Mouse (Mus musculus) stomach, postnatal 0 days (tissue): ENCODE measurements at regions not wholly inside any gene's neighbourhood (a gene's known extent, or its start where the extent isn't known, plus 50 kb on each side); places are given as distances from the start of the nearest gene placed in this dataset.

Source experiments
- ATAC-seq: fragments of 200-750 bp; cut with Nextera tagmentation; 2 replicates; pipeline ENCODE4 v1.8.0; 2017; ENCODE audit not compliant: low FRiP score, low TSS enrichment
- DNase-seq: peaks from one replicate; pipeline ENCODE4 v3.0.0-alpha.2; 2016; ENCODE audit warnings: low spot score
- H3K27ac ChIP-seq: fragments of 300-500 bp; sonication (generic); replicated peaks from 2 replicates; pipeline ENCODE4 v1.5.1; 2014; ENCODE audit warnings: mild to moderate bottlenecking, control low read depth
- H3K27me3 ChIP-seq: fragments of 300-500 bp; sonication (generic); 2 replicates; pipeline ENCODE4 v1.6.1; 2014; ENCODE audit warnings: low read length; ENCODE audit not compliant: control insufficient read depth, insufficient read depth
- H3K36me3 ChIP-seq: fragments of 300-500 bp; sonication (generic); 2 replicates; pipeline ENCODE4 v1.6.1; 2014; ENCODE audit warnings: low read length, mixed read lengths; ENCODE audit not compliant: control insufficient read depth, insufficient read depth
- H3K4me1 ChIP-seq: fragments of 300-500 bp; sonication (generic); replicated peaks from 2 replicates; pipeline ENCODE4 v1.6.1; 2014; ENCODE audit warnings: antibody characterized with exemption; ENCODE audit not compliant: control insufficient read depth, insufficient read depth
- H3K4me2 ChIP-seq: fragments of 300-500 bp; sonication (generic); replicated peaks from 2 replicates; pipeline ENCODE4 v1.6.1; 2014; ENCODE audit warnings: low read depth, mild to moderate bottlenecking, control low read depth, moderate library complexity
- H3K4me3 ChIP-seq: fragments of 300-500 bp; sonication (generic); 2 replicates; pipeline ENCODE4 v1.5.1; 2014; ENCODE audit warnings: low read depth, low read length, control low read depth
- H3K9ac ChIP-seq: fragments of 300-500 bp; sonication (generic); 2 replicates; pipeline ENCODE4 v1.6.1; 2014; ENCODE audit warnings: mild to moderate bottlenecking, low read length, control low read depth, mixed read lengths
- H3K9me3 ChIP-seq: fragments of 300-500 bp; sonication (generic); 2 replicates; pipeline ENCODE4 v1.6.1; 2016; ENCODE audit warnings: low read length; ENCODE audit not compliant: control insufficient read depth
- CTCF ChIP-seq: IDR thresholded peaks from 2 replicates; pipeline ENCODE4 v1.5.1; 2016; ENCODE audit warnings: antibody characterized with exemption, low read depth, mild to moderate bottlenecking, moderate library complexity
- EP300 ChIP-seq: optimal IDR thresholded peaks from 2 replicates; pipeline ENCODE3; 2016; ENCODE audit warnings: antibody characterized with exemption
- WGBS: fragments of 180-500 bp; shearing (Covaris S2); extraction: QIAGEN DNeasy Blood & Tissue Kit; methylation state at CpG from one replicate; pipeline ENCODE4 v1.1.7; 2014; 5-methylcytosine and 5-hydroxymethylcytosine counted together

DNA sequence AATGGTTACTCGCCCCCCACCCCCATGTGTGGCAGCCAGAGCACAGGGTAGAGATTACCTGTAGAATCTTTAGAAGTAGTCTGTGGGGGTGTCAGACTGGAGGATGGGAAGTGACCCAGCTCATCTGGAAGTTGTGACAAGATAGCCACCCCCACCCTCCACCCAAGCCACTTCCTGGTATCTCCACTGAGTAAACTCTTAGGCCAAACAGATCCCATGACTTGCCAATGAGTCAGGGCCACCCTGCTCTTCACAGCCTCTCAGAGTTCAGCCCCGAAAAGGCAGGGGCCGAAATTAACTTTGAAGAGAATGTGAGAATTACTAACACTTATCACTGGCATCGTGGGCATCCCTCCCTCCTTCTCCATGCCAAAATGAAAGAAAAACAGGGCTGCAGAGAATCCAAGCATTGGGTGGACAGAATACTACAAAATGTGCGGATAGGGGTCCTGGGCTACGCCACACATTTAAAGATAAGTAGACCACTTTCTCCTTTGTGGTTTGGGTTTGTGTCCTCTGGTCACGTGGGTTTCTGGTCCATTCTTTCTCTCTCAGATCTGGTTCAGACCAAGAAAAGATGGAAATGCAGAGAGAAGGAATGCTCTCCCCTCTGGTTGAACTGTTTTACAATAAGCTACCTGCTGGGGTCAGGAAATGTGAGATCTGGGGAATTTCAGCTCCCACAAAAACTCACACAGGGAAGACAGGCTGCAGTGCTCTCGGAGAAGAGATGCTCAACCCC is 250.6 kb downstream of the Sox9 start:
- ATAC-seq (no peak), DNase-seq (no peak)
- TF ChIP-seq EP300 (no peak), CTCF (no peak)
- Histone ChIP-seq H3K9ac (no peak overlapping the region), H3K27ac (no peak overlapping the region), H3K36me3 (no peaks in the 10 kb centered on the region), H3K4me2 (no peak overlapping the region), H3K4me1 (no peaks in the 10 kb centered on the region), H3K9me3 (no peaks in the 10 kb centered on the region), H3K4me3 (no peak overlapping the region), H3K27me3 (no peaks in the 10 kb centered on the region)
- WGBS, result 80% methylated on average over 8 of the region's 8 CpGs

DNA sequence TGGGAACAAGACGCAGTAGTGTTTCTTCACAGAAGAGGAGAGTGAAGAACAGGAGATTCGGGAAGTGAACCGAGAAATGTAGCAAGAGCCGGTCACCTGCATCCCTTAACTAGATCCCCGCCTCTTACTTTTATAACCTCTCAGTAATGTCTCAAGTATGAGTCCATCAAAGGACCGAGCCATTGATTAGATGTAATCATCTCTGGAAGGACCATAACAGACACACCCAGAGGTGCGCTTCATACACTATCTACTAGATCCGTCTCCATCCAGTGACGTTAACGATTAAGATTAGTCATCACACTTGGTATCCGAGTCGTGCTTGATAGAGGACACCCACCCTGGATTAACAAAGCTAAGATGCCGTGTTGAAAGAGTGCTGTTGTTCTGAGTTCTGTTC is 252.9 kb downstream of the Sox9 start:
- Histone ChIP-seq H3K27ac (no peak overlapping the region), H3K27me3 (no peaks in the 10 kb centered on the region), H3K4me1 (no peaks in the 10 kb centered on the region), H3K9me3 (no peaks in the 10 kb centered on the region), H3K4me3 (no peak overlapping the region), H3K36me3 (no peaks in the 10 kb centered on the region), H3K4me2 (no peak overlapping the region), H3K9ac (no peak overlapping the region)
- WGBS, result 85% methylated on average over 13 of the region's 13 CpGs
- ATAC-seq (no peak), DNase-seq (no peak)
- TF ChIP-seq EP300, result no peak
- TF ChIP-seq CTCF, result no peak

DNA sequence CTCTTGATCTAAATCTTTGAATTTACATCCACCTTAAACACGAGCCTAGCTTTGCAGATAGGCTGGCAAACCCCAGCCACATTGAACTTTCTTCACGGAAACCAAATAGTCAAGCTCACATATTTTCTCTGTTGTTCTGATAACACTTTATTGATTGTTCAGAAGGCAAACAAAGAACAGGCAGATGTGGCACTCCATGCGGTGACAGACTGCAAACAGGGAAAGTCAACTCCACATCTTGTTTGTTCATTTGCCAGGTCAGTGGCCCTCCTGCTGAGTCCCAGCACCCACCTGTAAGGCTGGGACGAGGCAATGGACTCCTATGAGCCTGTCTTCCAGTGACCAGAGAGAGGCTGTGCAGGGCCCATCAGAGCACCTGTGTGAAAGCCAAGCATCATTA is 255.7 kb downstream of the Sox9 start:
- Histone ChIP-seq H3K4me1 (no peaks in the 10 kb centered on the region), H3K27me3 (no peaks in the 10 kb centered on the region), H3K9me3 (no peaks in the 10 kb centered on the region), H3K4me3 (no peak overlapping the region), H3K9ac (no peak overlapping the region), H3K4me2 (no peak overlapping the region), H3K27ac (no peak overlapping the region), H3K36me3 (no peaks in the 10 kb centered on the region; the same call in 1 of the 2 replicates)
- DNase-seq (peak; percentile 68), ATAC-seq (peak; percentile 63)
- WGBS, result 55% methylated on average over 4 of the region's 4 CpGs
- TF ChIP-seq EP300, result no peak
- TF ChIP-seq CTCF, result peak; percentile 15

DNA sequence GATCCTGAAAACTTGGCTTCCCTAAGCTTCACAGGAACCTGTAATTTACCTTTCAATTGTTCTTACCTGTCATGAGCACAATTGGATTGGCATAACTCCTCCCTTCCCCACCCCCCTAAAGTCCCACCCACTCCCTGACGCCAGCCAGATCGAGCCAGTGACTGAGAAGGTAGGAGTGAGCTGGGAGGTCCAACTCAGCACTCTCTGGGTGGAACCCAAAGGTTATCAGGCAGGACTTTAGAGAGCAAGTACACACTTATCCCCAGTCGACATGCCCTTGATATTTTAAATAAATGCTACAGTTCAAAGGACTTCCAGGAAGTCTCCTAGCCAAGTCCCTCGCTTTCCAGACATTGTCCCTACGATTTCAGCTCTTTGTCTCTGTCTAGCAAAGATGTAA is 260.7 kb downstream of the Sox9 start:
- Histone ChIP-seq H3K27ac (no peak overlapping the region), H3K4me2 (no peak overlapping the region), H3K4me1 (0 out of 2 replicates have a peak, but pooled peaks cover 3% of the 10 kb centered on the region), H3K4me3 (no peak overlapping the region), H3K36me3 (no peaks in the 10 kb centered on the region; the same call in 1 of the 2 replicates), H3K9me3 (no peaks in the 10 kb centered on the region), H3K27me3 (no peaks in the 10 kb centered on the region), H3K9ac (no peak overlapping the region)
- ATAC-seq (peak; percentile 83), DNase-seq (peak; percentile 90)
- TF ChIP-seq CTCF, result no peak
- no peak for TF ChIP-seq EP300
- WGBS, result 33% methylated on average over 5 of the region's 5 CpGs

DNA sequence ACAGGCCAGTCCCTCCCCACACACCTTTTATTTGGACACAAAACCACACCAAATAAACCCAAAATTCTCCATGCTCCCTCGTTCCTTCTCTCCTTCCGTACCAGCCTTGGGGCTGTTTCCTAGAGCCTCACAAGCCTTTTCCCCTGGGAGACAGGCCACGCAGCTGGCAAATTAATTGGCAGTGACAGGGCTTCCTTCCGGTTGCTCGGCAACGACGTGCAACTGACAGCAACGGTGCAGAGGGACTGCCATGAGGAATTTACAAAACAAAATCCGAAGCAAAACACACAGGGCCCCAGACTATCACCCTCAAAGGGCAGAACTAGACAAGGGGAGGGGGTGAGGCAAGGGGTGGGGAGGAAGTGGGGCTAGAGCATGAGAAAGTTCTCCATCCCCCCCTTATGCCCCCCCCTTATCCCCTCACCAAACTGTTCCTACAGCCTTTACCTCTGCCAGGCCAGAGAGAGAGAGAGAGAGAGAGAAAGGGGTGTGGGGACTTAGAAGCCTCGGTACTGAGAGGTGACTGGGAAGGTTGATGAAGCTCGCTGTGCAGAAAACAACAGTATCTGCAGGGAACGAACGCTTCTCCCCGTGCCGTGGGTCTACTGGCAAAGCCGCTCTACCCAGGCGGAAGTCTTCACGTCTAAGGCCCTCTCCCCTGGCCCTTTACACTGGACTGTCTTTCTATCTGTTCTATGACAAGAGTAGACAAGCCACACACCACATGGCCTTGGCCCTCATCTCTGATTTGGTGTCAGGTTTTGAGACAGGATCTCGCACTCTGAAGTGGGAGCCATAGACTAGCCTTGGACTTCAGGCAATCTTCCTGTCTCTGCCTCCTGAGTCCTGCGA is 264.4 kb downstream of the Sox9 start:
- 50% methylated on average over 20 of the region's 20 CpGs for WGBS
- no peaks in the 10 kb centered on the region for H3K27me3 ChIP-seq
- H3K9me3 ChIP-seq, result no peaks in the 10 kb centered on the region
- no peaks in the 10 kb centered on the region for H3K36me3 ChIP-seq
- no peak overlapping the region for H3K27ac ChIP-seq
- DNase-seq (no peak), ATAC-seq (no peak)
- no peak overlapping the region for H3K4me3 ChIP-seq
- H3K4me1 ChIP-seq, result peaks cover 3% of the 10 kb centered on the region; the same call in 1 of the 2 replicates
- H3K9ac ChIP-seq, result no peak overlapping the region
- H3K4me2 ChIP-seq, result no peak overlapping the region
- TF ChIP-seq CTCF, result no peak
- no peak for TF ChIP-seq EP300

DNA sequence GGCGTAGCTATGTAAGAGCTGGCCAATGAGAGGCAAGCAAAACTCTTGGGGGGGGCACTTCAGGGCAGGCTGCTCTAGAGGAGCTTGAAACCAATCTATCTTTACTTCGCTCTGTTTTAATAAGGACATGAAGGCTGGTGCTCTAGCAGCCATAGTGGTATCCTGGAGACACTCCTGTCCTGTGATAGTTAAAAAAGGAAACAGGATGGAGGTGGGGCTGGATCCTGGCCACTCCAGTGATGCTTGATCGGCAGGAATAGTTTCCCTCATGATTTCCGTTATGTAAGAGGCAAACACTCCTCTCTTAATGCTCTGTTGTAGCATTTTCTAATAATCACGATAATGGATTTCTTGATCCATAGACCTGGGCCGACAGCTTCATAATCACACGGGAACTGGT is 266.1 kb downstream of the Sox9 start:
- Histone ChIP-seq H3K36me3 (no peaks in the 10 kb centered on the region), H3K4me2 (no peak overlapping the region), H3K9ac (no peak overlapping the region), H3K27ac (no peak overlapping the region), H3K9me3 (no peaks in the 10 kb centered on the region), H3K27me3 (no peaks in the 10 kb centered on the region), H3K4me3 (no peak overlapping the region), H3K4me1 (peaks cover 3% of the 10 kb centered on the region; the same call in 1 of the 2 replicates)
- TF ChIP-seq EP300 (no peak), CTCF (no peak)
- ATAC-seq, result no peak
- no peak for DNase-seq
- 71% methylated on average over 7 of the region's 7 CpGs for WGBS
